Mouse (Mus musculus) right cerebral cortex, adult 2 months (tissue): ENCODE measurements around the gene Pogk.

Source experiments
- DNase-seq, 2 experiments: peaks; one replicate each; pipeline ENCODE4 v3.0.0; 2021 to 2022; ENCODE audit warnings: low spot score in 2 of 2

Pogk gene

DNA sequence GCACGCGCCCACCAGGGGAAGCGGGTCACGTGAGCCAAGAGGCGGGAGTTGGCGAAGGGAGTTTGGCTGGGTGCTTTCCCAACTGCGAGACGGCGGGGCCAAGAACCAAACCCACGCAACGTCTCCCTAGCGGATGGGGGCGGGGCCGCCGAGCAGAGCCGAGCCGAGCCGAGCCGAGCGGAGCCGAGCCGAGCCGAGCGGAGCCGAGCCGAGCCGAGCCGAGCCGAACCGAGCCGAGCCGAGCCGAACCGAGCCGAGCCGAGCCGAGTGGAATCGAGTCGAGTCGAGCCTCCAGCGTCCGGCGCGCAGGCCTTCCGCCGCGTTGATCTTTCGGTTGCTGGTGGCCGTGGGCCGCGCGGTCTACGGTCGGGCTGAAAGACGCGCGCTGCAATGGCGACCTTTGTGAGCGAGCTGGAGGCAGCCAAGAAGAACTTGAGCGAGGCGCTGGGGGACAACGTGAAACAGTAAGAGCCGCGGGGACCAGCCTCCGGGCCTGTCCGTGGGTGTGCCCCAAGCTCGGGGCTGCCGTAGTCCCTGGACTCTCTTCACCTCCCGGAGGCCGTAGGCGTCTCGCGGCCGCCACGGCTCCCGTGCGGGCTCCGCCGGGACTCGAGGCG, 30.5 kb downstream of the Pogk start, which contains the start of gene Tada1:
TSS of gene Tada1 (plus strand) at position 85 of the 617 bp plus-strand sequence.
- DNase-seq = peak; percentile 90 to 94

- DNase-seq = no peak
Measured at GRCm38 (mm10) chr1:166378431-166379012, 31.1 kb downstream of the Pogk start.

GRCm38 (mm10) chr1:166377171-166377570, 32.5 kb downstream of the Pogk start:
- no peak for DNase-seq

GRCm38 (mm10) chr1:166363122-166363521, 46.5 kb downstream of the Pogk start:
- no peak for DNase-seq

DNA sequence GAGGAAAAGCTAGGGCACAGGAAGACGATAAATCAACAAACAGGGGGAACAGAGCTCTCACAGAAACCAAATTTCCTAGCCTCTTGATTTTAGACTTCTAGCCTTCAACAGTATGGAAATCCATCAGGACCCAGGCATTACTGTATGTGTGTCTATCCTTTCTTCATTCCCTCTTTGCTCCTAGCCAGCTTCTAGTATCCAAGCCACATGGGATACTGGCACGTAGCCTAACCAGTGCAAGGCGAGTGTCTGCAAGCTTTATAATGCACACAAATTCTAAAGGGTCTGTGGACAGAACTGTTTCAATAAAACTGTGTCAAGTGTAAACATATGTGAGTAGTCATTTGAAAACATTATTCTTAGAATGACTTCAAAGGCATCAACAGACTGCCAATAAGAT, 47.0 kb downstream of the Pogk start:
- DNase-seq = no peak

DNA sequence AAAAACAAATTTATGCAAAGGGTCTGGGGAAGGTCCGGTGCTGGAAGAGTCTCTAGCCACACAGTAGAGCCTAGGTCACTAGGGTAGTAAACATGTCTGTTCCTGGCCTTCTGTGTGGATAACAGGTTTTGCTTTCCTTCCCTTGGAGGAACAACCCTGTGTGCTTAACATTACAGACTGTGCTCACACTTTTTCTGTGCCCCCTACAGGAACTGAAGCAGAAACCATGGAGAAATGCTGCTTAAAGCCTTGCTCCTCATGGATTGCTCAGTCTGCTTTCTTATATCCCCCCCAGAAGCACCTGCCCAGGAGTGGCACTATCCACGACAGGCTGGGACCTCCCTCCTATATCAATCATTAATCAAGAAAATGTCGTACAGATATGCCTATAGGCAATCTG, 47.8 kb downstream of the Pogk start:
- DNase-seq = no peak

DNA sequence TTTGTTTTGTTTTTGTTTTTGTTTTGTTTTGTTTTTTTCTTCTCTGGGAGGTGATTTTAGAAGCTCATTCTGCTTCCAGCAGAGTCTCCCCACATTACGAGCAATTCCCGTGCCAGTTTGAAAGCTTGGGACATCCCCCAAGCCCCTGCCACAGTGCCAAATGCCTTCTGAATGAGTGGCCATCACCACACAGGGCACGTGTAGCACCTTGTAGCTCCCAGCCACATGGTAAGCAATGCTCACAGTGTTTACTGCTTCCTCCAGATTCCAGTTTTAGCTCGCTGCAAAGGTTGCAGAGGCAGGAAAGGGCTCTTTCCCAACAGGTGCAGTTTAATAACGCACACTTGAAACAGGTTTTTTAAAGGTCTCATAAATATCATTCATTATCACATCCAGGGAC, 48.8 kb downstream of the Pogk start:
- no peak for DNase-seq

- peak; percentile 91 to 95 for DNase-seq
Measured at GRCm38 (mm10) chr1:166360157-166360855, 49.4 kb downstream of the Pogk start.

GRCm38 (mm10) chr1:166349751-166350150, 59.9 kb downstream of the Pogk start:
- DNase-seq = no peak

DNA sequence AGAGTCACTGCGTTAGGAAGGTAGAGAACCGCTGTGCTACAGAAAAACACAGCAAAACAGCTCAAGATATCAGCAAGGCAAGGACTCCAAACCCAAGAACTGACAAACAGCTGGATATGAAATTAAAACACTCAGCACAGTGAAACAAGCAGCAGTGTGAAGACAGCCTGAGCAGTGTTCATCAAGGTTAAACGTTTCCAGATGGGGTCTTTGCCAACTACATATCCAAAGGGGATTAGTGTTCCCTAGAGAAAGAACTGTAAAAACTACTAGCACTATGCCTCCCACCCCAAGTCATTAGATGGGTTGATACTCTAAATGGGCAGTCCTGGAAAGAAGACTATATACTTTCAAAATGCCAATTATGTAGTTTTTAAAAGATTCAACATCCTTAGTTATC, 60.3 kb downstream of the Pogk start:
- no peak for DNase-seq

DNA sequence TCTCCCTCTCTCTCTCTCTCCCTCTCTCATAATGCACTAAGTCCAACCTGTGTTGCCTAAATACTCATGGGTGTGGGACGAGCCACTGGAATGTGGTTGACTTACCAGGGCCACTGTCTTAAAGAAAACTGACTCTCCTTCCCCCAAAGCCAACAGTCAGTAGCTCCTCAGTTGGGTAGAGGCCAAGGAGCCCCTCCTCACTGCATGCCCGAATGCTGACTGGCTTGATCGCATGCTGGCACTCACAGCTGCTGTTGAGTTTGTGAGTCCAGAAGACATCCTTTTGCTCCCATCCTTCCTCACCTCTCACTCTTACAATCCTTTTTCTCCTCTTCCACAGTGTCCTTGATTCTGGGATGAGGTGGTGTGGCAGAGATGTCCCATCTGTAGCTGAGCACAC, 62.8 kb downstream of the Pogk start:
- no peak for DNase-seq

DNA sequence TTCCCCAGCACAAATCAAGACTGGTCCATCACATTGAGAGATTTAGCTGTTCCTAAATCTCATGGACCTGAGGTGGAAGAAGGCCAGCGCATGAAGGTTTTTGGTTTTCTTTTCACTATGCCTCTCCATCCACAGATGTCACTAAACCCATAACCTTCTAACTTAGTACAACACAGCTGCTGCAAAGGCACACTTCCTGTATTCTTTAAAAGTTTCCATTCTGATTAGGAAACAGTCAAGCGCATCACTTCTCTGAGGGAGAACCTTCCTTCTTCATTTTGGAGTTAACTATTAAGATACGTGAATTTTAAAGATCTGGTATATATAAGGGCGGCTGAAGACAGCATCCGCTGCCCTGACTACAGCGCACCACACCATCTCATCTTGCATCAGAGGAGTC, 64.1 kb downstream of the Pogk start:
- DNase-seq = no peak

DNA sequence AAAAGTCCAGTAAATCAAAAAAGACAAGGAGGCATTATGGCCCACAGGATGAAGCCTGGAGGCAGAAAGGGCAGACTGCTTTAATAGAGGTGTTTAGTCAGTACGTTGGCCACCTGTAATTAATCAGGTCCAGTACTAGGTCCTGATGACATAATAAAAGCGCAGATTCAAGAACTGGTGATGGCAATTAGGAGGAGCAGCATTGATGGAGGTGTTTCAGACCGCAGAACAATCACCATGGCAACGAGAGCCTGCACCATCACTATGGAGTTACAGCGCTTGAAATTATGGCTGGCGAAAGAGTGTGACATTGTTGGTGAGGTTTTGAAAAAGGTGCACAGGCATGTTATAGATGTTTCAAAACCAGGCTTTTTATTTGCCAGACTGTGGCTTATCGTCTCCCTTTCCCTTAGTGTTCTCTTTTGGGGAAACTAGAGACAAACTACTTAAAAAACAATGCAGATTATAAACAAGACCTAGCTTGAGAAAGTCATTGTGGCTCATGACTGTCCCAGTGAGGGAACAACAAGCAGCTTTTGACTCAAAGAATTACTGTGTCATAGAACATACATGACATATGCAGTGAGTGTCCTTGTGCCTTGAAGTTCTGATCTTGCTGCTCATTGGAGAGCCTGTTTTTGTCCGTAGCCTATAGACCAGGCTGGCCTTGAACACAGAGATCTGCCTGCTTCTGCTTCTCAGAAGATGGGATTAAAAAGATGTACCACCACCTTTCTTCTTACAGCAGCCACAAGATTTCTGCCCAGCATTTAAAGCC, 65.2 kb downstream of the Pogk start:
- DNase-seq = peak; percentile 36 to 38

DNA sequence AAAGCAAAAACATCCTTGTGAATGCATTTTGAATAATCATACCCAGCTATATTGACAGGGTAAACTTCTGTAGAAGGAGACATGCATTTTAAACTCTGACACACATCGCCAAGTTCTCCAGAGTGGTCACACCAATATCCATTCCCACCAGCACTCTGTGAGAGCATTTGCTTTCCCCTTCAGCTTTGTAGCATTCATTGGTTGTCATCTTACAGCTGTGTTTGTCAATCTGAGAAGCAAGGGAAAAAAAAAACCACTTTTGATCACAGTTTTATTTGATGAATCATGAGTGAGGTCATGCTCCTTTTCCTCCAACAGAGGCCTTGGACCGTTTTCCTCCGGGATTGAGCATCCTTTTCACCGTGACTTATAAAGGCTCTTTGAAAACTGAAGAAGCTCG, 66.1 kb downstream of the Pogk start:
- DNase-seq = no peak

DNA sequence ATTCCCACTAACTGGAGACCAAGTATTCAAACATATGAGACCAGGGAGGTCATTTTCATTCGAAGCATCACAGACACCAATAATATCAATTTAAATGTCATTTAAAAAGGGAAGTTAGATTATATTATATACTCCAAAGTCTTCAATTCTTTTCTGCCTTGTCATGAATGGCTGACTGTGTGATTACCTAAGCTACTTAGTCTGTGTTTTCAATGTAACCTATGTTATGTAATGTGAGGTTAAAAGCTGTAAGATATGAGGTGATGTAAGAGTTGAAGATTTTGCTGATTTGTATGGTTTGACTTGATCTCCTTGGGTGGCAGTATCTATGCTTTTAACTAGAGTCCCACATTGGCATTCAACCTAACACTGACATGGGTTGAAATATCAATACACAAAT, 67.1 kb downstream of the Pogk start:
- DNase-seq = no peak

- no peak for DNase-seq
Measured at GRCm38 (mm10) chr1:166342060-166342459, 67.6 kb downstream of the Pogk start.

GRCm38 (mm10) chr1:166339110-166339509, 70.6 kb downstream of the Pogk start:
- DNase-seq = no peak
